Comparison of ENCODE assay signal across 12 mouse cellular contexts in the genomic region with DNA sequence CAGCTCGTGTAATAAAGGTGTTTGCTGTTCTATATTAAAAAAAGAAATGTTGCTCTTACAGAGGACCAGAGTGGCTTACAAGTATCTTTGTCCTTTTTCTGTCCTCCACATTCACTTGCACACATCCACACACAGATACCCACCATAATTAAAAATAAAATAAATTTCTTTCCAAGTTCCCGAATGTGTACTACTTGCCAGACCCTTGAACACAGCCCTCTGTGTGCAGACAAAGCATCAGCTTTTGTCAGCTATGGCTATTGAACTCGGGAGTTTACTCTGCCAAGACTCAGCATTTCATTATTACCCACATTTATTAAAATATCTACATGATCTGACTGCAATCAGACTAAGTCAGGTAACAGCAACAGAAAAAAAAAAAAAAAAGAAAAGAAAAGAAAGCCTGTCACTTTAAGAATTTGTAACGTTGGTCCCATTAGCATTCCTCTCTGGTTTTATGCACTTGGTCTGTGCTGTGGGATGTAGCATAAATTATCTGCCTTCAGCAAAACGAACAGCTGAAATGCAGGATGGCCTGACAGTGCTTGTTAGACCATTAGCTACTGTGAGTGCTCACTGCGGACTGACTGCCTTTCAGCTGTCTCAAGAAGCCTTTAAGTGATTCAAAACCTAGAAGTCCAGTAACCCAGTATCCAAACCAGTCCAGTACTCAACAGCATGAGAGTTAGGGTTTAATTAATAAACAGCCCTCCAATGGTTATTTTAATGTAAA. TPM values are rescaled to one million over a fixed set of nuclear protein-coding genes. Genes with fewer than 3 reads are reported as not detected.
DNase-seq lines count a peak whose midpoint lies in the region; ATAC-seq and TF ChIP-seq lines count a peak whose summit lies in the region.
"Had no signal": no experiment of that assay in that cellular context is flagged by ENCODE, and none has a peak within 500 bp of the region (broad histone marks: within the 10 kb centered on the region; RNA-seq: fewer than 3 reads in every experiment).

No protein-coding gene starts in this region.

- H3K4me3 ChIP-seq in limb, embryonic 14.5 days (replicated peaks; ENCODE audit: low read length), result no peak overlapping the region
- H3K4me3 ChIP-seq in limb, embryonic 10.5 days, result no peak overlapping the region
- H3K4me3 ChIP-seq in forebrain, embryonic 14.5 days (ENCODE audit: low read depth, low read length), result no peak overlapping the region
- H3K4me3 ChIP-seq in hindbrain, embryonic 16.5 days (ENCODE audit: low read length), result no peak overlapping the region
- H3K4me3 ChIP-seq in myocyte, result no peak overlapping the region
- H3K4me3 ChIP-seq: heart, embryonic 13.5 days; intestine, embryonic 15.5 days had no signal

- peaks cover 6% of the 10 kb centered on the region; the same call in 1 of the 2 replicates for H3K4me1 ChIP-seq in limb, embryonic 14.5 days (ENCODE audit: control insufficient read depth, insufficient read depth, low read length)
- peaks cover 42% of the 10 kb centered on the region for H3K4me1 ChIP-seq in limb, embryonic 10.5 days
- peaks cover 11% of the 10 kb centered on the region for H3K4me1 ChIP-seq in forebrain, embryonic 14.5 days (ENCODE audit: control insufficient read depth, insufficient read depth, low read length)
- peaks cover 3% of the 10 kb centered on the region for H3K4me1 ChIP-seq in hindbrain, embryonic 16.5 days (ENCODE audit: control insufficient read depth, insufficient read depth, low read depth, low read length)

- H3K36me3 ChIP-seq in limb, embryonic 14.5 days (ENCODE audit: control insufficient read depth, insufficient read depth, low read length), result no peaks in the 10 kb centered on the region
- H3K36me3 ChIP-seq in limb, embryonic 10.5 days, result no peaks in the 10 kb centered on the region
- no peaks in the 10 kb centered on the region for H3K36me3 ChIP-seq in forebrain, embryonic 14.5 days (ENCODE audit: control insufficient read depth, insufficient read depth, low read length)
- no peaks in the 10 kb centered on the region for H3K36me3 ChIP-seq in hindbrain, embryonic 16.5 days (ENCODE audit: control insufficient read depth, insufficient read depth, low read length)
- no peaks in the 10 kb centered on the region for H3K36me3 ChIP-seq in myocyte (ENCODE audit: control insufficient read depth, insufficient read depth)
- H3K36me3 ChIP-seq: heart, embryonic 13.5 days; intestine, embryonic 15.5 days had no signal

- no peak overlapping the region for H3K4me2 ChIP-seq in limb, embryonic 14.5 days (replicated peaks; ENCODE audit: low read depth, low read length, severe bottlenecking)
- H3K4me2 ChIP-seq in forebrain, embryonic 14.5 days (ENCODE audit: low read length), result no peak overlapping the region
- no peak overlapping the region for H3K4me2 ChIP-seq in hindbrain, embryonic 16.5 days (ENCODE audit: low read length)
- no peak overlapping the region for H3K4me2 ChIP-seq in myocyte (ENCODE audit: low read depth)
- H3K4me2 ChIP-seq: heart, embryonic 13.5 days; intestine, embryonic 15.5 days had no signal

- no peaks in the 10 kb centered on the region for H3K9me3 ChIP-seq in limb, embryonic 14.5 days (ENCODE audit: control insufficient read depth, low read length)
- H3K9me3 ChIP-seq in limb, embryonic 10.5 days (replicated peaks), result no peaks in the 10 kb centered on the region
- no peaks in the 10 kb centered on the region for H3K9me3 ChIP-seq in forebrain, embryonic 14.5 days (replicated peaks; ENCODE audit: control insufficient read depth, low read length)
- no peaks in the 10 kb centered on the region for H3K9me3 ChIP-seq in hindbrain, embryonic 16.5 days (ENCODE audit: control insufficient read depth, low read length)
- H3K9me3 ChIP-seq: heart, embryonic 13.5 days; intestine, embryonic 15.5 days had no signal

- peaks cover 4% of the 10 kb centered on the region; the same call in 1 of the 2 replicates for H3K27me3 ChIP-seq in limb, embryonic 14.5 days (ENCODE audit: control insufficient read depth, insufficient read depth, low read length)
- peaks cover 34% of the 10 kb centered on the region for H3K27me3 ChIP-seq in limb, embryonic 10.5 days (ENCODE audit: low read depth, poor library complexity, severe bottlenecking)
- H3K27me3 ChIP-seq in forebrain, embryonic 14.5 days (replicated peaks; ENCODE audit: control insufficient read depth, insufficient read depth, low read length), result no peaks in the 10 kb centered on the region; the same call in 1 of the 2 replicates
- no peaks in the 10 kb centered on the region for H3K27me3 ChIP-seq in hindbrain, embryonic 16.5 days (replicated peaks; ENCODE audit: control insufficient read depth, insufficient read depth, low read length)
- H3K27me3 ChIP-seq in myocyte (ENCODE audit: control insufficient read depth, insufficient read depth, insufficient read length), result no peaks in the 10 kb centered on the region

- no peak overlapping the region for H3K27ac ChIP-seq in limb, embryonic 14.5 days (replicated peaks; ENCODE audit: low read depth, low read length)
- H3K27ac ChIP-seq in limb, embryonic 10.5 days, result no peak overlapping the region
- H3K27ac ChIP-seq in forebrain, embryonic 14.5 days (ENCODE audit: low read depth, low read length), result peak overlapping the region; percentile 66; the same call in 1 of the 2 replicates
- peak overlapping the region; percentile 44; the same call in 1 of the 2 replicates for H3K27ac ChIP-seq in hindbrain, embryonic 16.5 days (ENCODE audit: low read depth, low read length)
- H3K27ac ChIP-seq: heart, embryonic 13.5 days; intestine, embryonic 15.5 days had no signal

- TF ChIP-seq POLR2A in limb, embryonic 14.5 days (IDR thresholded peaks at IDR 0.05; ENCODE audit: borderline replicate concordance, extremely low read depth, insufficient read depth, insufficient read length), result no peak
- no peak for TF ChIP-seq POLR2A in myocyte (IDR thresholded peaks at IDR 0.05; ENCODE audit: insufficient read length, low read depth)

- peak; percentile 45 for DNase-seq in limb, embryonic 14.5 days (ENCODE audit: low spot score)
- no peak for DNase-seq in limb, embryonic 10.5 days (ENCODE audit: low spot score)
- peak; percentile 88 for DNase-seq in forebrain, embryonic 14.5 days (ENCODE audit: low spot score)
- no peak for DNase-seq in ovary, postnatal 14 days (ENCODE audit: low spot score)
- no peak for DNase-seq in c-Kit-positive CD71-positive TER-119-positive erythroid progenitor cells, embryonic 14.5 days (ENCODE audit: low spot score)
- no peak for DNase-seq in testis, postnatal 10 days (ENCODE audit: low spot score)
- DNase-seq: liver, postnatal 0 days; thymus, postnatal 14 days had no signal

- H3K9ac ChIP-seq in limb, embryonic 14.5 days (ENCODE audit: low read depth, low read length, severe bottlenecking), result no peak overlapping the region
- no peak overlapping the region for H3K9ac ChIP-seq in forebrain, embryonic 14.5 days (ENCODE audit: low read length)
- H3K9ac ChIP-seq in hindbrain, embryonic 16.5 days (ENCODE audit: low read depth, low read length), result no peak overlapping the region
- H3K9ac ChIP-seq: heart, embryonic 13.5 days; intestine, embryonic 15.5 days; liver, postnatal 0 days had no signal

- H3ac ChIP-seq in myocyte (ENCODE audit: control insufficient read depth, insufficient read length), result no peak overlapping the region

- H3K79me2 ChIP-seq in myocyte (ENCODE audit: control insufficient read depth, insufficient read depth), result no peaks in the 10 kb centered on the region

- WGBS in limb, embryonic 14.5 days, result 21% methylated on average over 6 of the region's 6 CpGs
- WGBS in limb, embryonic 10.5 days, result 21% methylated on average over 6 of the region's 6 CpGs
- WGBS in forebrain, embryonic 14.5 days, result 13% methylated on average over 6 of the region's 6 CpGs
- WGBS in hindbrain, embryonic 16.5 days, result 14% methylated on average over 6 of the region's 6 CpGs

- no peak for ATAC-seq in limb, embryonic 14.5 days (ENCODE audit: low FRiP score, low read depth)
- ATAC-seq in forebrain, embryonic 14.5 days, result peak; percentile 93
- ATAC-seq in hindbrain, embryonic 16.5 days, result peak; percentile 88
- ATAC-seq: intestine, embryonic 15.5 days; liver, postnatal 0 days had no signal

TF ChIP-seq in myocyte, 11 proteins besides CTCF, POLR2A, EP300 and RAD21:
- TF ChIP-seq MYOG (IDR thresholded peaks at IDR 0.05; ENCODE audit: control insufficient read depth in 1 of 3, insufficient read depth in 1 of 3, insufficient read length in 2 of 3, low read depth in 2 of 3) (peak in 2 of 3 experiments; percentile 16 to 39), MYOD1 (IDR thresholded peaks at IDR 0.05; ENCODE audit: control insufficient read depth in 1 of 3, insufficient read length in 2 of 3, low read depth in 2 of 3) (peak; percentile 6 to 84 (median 80)), POLR2AphosphoS2 (IDR thresholded peaks at IDR 0.05; ENCODE audit: insufficient read length, low read depth) (no peak)
TF ChIP-seq in myocyte: peak in this region for 2.

RNA-seq across cellular contexts. Expression of a gene that starts 39.0 kb away (rescaled TPM):
- polyA plus RNA-seq in limb, embryonic 14.5 days (2012; rRNA removed), result 1.4 and 1.6 TPM in 2 replicates
- polyA plus RNA-seq in limb, embryonic 14.5 days (2014; fragmentation: Nextera tagmentation; extraction: Ambion mirVana), result 1.4 and 1.7 TPM in 2 replicates
- polyA plus RNA-seq in limb, embryonic 10.5 days (2016; fragmentation: Nextera tagmentation; extraction: Ambion mirVana), result 1.3 and 1.9 TPM in 2 replicates
- polyA plus RNA-seq in forebrain, embryonic 14.5 days (2014; fragmentation: Nextera tagmentation; extraction: Ambion mirVana), result not detected in 2 replicates
- polyA plus RNA-seq in hindbrain, embryonic 16.5 days (2015; fragmentation: Nextera tagmentation; extraction: Ambion mirVana), result 1.8 and 2.0 TPM in 2 replicates
- polyA plus RNA-seq in myocyte (2012; fragmentation: generic; extraction: Trizol), result 2.0 TPM

RNA-seq across cellular contexts. Expression of a gene that starts 45.6 kb away (rescaled TPM):
- 3.1 and 3.6 TPM in 2 replicates for polyA plus RNA-seq in limb, embryonic 14.5 days (2012; rRNA removed)
- 0.80 and 1.0 TPM in 2 replicates for polyA plus RNA-seq in limb, embryonic 14.5 days (2014; fragmentation: Nextera tagmentation; extraction: Ambion mirVana)
- 4.5 and 5.3 TPM in 2 replicates for polyA plus RNA-seq in limb, embryonic 10.5 days (2016; fragmentation: Nextera tagmentation; extraction: Ambion mirVana)
- polyA plus RNA-seq in forebrain, embryonic 14.5 days (2014; fragmentation: Nextera tagmentation; extraction: Ambion mirVana), result not detected in 2 replicates
- 20.3 and 22.5 TPM in 2 replicates for polyA plus RNA-seq in hindbrain, embryonic 16.5 days (2015; fragmentation: Nextera tagmentation; extraction: Ambion mirVana)
- 0.32 TPM for polyA plus RNA-seq in myocyte (2012; fragmentation: generic; extraction: Trizol)

RNA-seq across cellular contexts. Expression of a gene that starts 58.2 kb away (rescaled TPM):
- 0.27 and 0.44 TPM in 2 replicates for polyA plus RNA-seq in limb, embryonic 14.5 days (2012; rRNA removed)
- 0.29 and 0.70 TPM in 2 replicates for polyA plus RNA-seq in limb, embryonic 14.5 days (2014; fragmentation: Nextera tagmentation; extraction: Ambion mirVana)
- polyA plus RNA-seq in limb, embryonic 10.5 days (2016; fragmentation: Nextera tagmentation; extraction: Ambion mirVana), result 1.1 and 1.3 TPM in 2 replicates
- not detected in 2 replicates for polyA plus RNA-seq in forebrain, embryonic 14.5 days (2014; fragmentation: Nextera tagmentation; extraction: Ambion mirVana)
- 3.4 and 3.6 TPM in 2 replicates for polyA plus RNA-seq in hindbrain, embryonic 16.5 days (2015; fragmentation: Nextera tagmentation; extraction: Ambion mirVana)
- polyA plus RNA-seq in myocyte (2012; fragmentation: generic; extraction: Trizol), result 0.11 TPM
- polyA plus RNA-seq: liver, postnatal 0 days had no signal

Comparison
In these comparisons a context has a peak if more than half of its experiments do, and no peak if none do; other contexts are left out.
1. DNase-seq: peak in limb, embryonic 14.5 days (single experiment) and forebrain, embryonic 14.5 days (single experiment); none in limb, embryonic 10.5 days (single experiment), ovary, postnatal 14 days (single experiment), c-Kit-positive CD71-positive TER-119-positive erythroid progenitor cells, embryonic 14.5 days (single experiment) and testis, postnatal 10 days (single experiment).
2. H3K27ac ChIP-seq: peak in forebrain, embryonic 14.5 days (single experiment) and hindbrain, embryonic 16.5 days (single experiment); none in limb, embryonic 14.5 days (single experiment) and limb, embryonic 10.5 days (single experiment).